Mouse (Mus musculus): ENCODE measurements around the gene Hexim1.

GRCm38 (mm10) chr11:103162132-103162531 is 46.1 kb downstream of the Hexim1 start:
- no peak for TF ChIP-seq CTCF (IDR thresholded peaks at IDR 0.05; ENCODE audit: control insufficient read depth, insufficient read depth, insufficient read length)
- TF ChIP-seq MAX (IDR thresholded peaks at IDR 0.05): no peak

Measured in C2C12 (cell line).